Mouse (Mus musculus) natural killer cell, adult 2 months (primary cell): ENCODE measurements around the gene Gm6502.
"Not testable (repeated sequence)": the region's sequence is repeated elsewhere in the genome, so short reads cannot be mapped to it uniquely, and the experiment has no call there.

ENCODE experiments used
- DNase-seq, 2 experiments: peaks; one replicate each; pipeline ENCODE4 v3.0.0; 2022; ENCODE audit warnings: low spot score in 2 of 2

Gene Gm6502

DNA sequence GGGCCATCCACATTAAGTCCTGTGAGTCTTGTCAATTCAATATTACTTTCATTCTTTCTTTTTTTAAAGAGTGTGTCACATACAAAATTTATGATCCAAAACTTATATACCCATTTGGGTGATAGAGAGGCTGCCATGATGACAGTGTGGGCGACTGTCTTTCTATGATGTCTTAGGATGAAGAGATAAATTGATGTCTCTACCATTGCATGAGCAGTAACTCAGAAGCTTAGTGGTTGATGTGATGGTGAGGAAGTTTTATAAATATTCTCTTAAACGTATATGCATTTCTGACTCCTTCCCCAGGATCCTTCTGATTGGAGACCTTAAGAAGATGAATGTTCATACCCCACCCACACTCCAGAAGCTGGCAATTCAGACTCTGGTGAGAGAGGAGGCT lies at the start of gene Gm6502:
TSS of gene Gm6502 (plus strand) at position 301 of the 400 bp plus-strand sequence.
- not testable (repeated sequence) for DNase-seq

DNA sequence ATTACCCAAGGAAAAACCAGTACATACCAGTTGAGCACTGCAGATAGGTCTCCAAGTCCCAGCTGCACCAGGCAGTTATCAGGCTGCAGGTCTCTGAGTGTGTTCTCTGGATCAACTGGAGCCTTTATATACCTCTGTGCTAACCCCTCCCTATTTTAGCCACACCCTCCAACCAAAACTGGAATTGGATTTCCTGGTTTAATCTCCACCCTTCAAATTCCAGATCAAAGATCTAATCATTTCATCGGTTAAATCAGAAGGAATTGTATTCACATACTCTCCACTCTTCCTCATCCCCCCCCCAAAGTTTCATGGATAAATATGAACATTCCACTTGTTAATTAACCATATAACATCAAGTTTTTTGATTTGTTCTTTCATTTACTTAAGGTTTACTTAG lies 7.5 kb upstream of the Gm6502 start, which contains the start of gene A430089I19Rik:
TSS of gene A430089I19Rik (minus strand) at position 101 of the 400 bp plus-strand sequence.
- not testable (repeated sequence) for DNase-seq

DNA sequence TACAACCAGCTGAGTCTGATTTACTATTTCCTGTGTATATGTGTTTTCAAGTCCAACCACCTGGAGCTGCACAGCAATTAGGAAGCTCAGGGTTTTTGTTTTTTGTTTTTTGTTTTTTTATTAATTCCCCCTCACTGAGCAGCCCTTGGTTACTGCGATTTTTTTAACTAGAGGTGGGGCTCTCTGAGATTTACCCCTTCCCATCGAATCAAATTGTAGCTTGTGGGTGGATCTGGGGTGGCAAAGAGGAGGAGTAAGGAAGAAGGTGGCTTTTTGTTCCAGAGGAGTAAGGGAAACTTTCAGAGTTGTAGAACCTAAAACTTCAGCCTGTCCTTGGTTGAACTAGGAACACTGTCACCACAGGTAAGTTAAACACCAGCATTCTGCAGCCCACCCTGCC lies 25.2 kb downstream of the Gm6502 start, which contains the start of gene AA792892:
TSS of gene AA792892 (plus strand) at position 301 of the 400 bp plus-strand sequence.
- not testable (repeated sequence) for DNase-seq
